In the genomic region with DNA sequence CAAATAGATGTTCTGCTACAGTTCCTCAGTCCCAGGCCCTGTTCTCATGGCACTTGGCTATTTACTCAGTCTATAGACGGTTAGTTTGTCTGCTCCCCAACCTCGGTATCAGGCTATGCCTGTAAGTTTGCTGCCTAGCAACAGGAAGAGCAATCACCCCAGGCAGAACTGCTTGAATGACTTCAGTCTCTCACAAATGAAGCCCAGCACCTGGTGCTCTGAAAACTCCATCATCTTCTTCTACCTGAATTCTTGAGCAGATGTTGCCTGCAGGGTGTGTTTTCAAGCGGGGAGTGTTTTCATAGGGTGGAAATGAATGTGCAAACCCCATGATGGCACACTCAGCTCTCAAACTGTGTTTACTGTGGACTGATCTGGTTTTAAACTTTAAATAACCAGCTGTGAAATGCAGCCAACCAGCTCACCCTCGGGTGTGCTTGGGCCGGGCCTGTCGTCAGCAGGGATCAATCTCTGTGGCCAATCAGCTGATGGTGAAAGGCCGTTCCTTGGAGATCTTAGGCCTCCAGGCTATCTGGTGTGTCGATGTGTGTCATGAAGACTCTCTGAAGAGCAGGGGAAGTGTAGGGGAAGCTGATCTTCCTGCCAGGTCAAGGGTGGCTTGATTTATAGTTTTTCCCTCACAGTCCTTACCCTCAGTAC, we compare ENCODE assay signal across 12 mouse cellular contexts.
A peak's percentile ranks its signal among the peaks of the same experiment; 100 is the strongest.
DNase-seq lines count a peak whose midpoint lies in the region; ATAC-seq and TF ChIP-seq lines count a peak whose summit lies in the region.
"Had no signal": no experiment of that assay in that cellular context is flagged by ENCODE, and none has a peak within 500 bp of the region (broad histone marks: within the 10 kb centered on the region; RNA-seq: fewer than 3 reads in every experiment).

No protein-coding gene starts in this region.

- peaks cover 4% of the 10 kb centered on the region for H3K9me3 ChIP-seq in heart, embryonic 16.5 days (replicated peaks; ENCODE audit: control insufficient read depth, low read length)
- no peaks in the 10 kb centered on the region for H3K9me3 ChIP-seq in liver, embryonic 15.5 days (replicated peaks)
- H3K9me3 ChIP-seq: lung, embryonic 15.5 days had no signal

- H3K4me2 ChIP-seq in heart, embryonic 16.5 days (ENCODE audit: low read depth, low read length), result no peak overlapping the region
- H3K4me2 ChIP-seq in liver, embryonic 15.5 days, result no peak overlapping the region
- H3K4me2 ChIP-seq: lung, embryonic 15.5 days had no signal

- H3K27me3 ChIP-seq in heart, embryonic 16.5 days (ENCODE audit: control insufficient read depth, insufficient read depth, low read length), result no peaks in the 10 kb centered on the region
- no peaks in the 10 kb centered on the region for H3K27me3 ChIP-seq in heart, adult 2 months (ENCODE audit: control insufficient read depth, insufficient read depth, low read length)
- no peaks in the 10 kb centered on the region for H3K27me3 ChIP-seq in liver, embryonic 15.5 days
- H3K27me3 ChIP-seq: CH12.LX; lung, embryonic 15.5 days had no signal

- no peak overlapping the region for H3K4me3 ChIP-seq in heart, embryonic 16.5 days (ENCODE audit: low read length)
- no peak overlapping the region for H3K4me3 ChIP-seq in heart, adult 2 months
- H3K4me3 ChIP-seq in liver, embryonic 15.5 days (replicated peaks), result no peak overlapping the region
- H3K4me3 ChIP-seq: lung, embryonic 15.5 days had no signal

- intact Hi-C loops in heart, adult 2 months (cut with DNase I), result no loop called here

- no peak for ATAC-seq in heart, embryonic 16.5 days (replicated peaks; ENCODE audit: extremely low read depth, insufficient read depth, low FRiP score)
- peak; percentile 31 for ATAC-seq in erythroblast, adult 5-6 weeks (replicated peaks; ENCODE audit: low FRiP score, poor library complexity, severe bottlenecking)
- ATAC-seq in liver, embryonic 15.5 days (ENCODE audit: insufficient read depth), result no peak

- H3K79me2 ChIP-seq in heart, adult 2 months (replicated peaks; ENCODE audit: control insufficient read depth, insufficient read depth, low read length), result no peaks in the 10 kb centered on the region

- H3K9ac ChIP-seq in heart, embryonic 16.5 days (ENCODE audit: low read length), result no peak overlapping the region
- no peak overlapping the region for H3K9ac ChIP-seq in heart, adult 2 months (ENCODE audit: low read depth, low read length)
- H3K9ac ChIP-seq in liver, embryonic 15.5 days, result peak overlapping the region; percentile 28; the same call in 1 of the 2 replicates
- H3K9ac ChIP-seq: lung, embryonic 15.5 days had no signal

- WGBS in heart, embryonic 16.5 days, result 25% methylated on average over 8 of the region's 8 CpGs
- WGBS in heart, adult 2 months, result 31% methylated on average over 8 of the region's 8 CpGs
- 17% methylated on average over 8 of the region's 8 CpGs for WGBS in liver, embryonic 15.5 days (ENCODE audit: insufficient replicate concordance)

- H3K4me1 ChIP-seq in heart, embryonic 16.5 days (ENCODE audit: control insufficient read depth, insufficient read depth, low read length), result peaks cover 39% of the 10 kb centered on the region
- H3K4me1 ChIP-seq in heart, adult 2 months (ENCODE audit: control insufficient read depth, insufficient read depth, low read length), result peaks cover 11% of the 10 kb centered on the region
- peaks cover 53% of the 10 kb centered on the region for H3K4me1 ChIP-seq in liver, embryonic 15.5 days (replicated peaks)

- TF ChIP-seq CTCF in heart, adult 2 months (IDR thresholded peaks at IDR 0.05), result no peak

- H3K36me3 ChIP-seq in heart, embryonic 16.5 days (ENCODE audit: control insufficient read depth, insufficient read depth), result no peaks in the 10 kb centered on the region
- H3K36me3 ChIP-seq in heart, adult 2 months (ENCODE audit: control insufficient read depth, insufficient read depth, low read length), result no peaks in the 10 kb centered on the region
- no peaks in the 10 kb centered on the region for H3K36me3 ChIP-seq in liver, embryonic 15.5 days (replicated peaks)
- H3K36me3 ChIP-seq: lung, embryonic 15.5 days had no signal

- no peak for TF ChIP-seq EP300 in heart, adult 2 months (IDR thresholded peaks at IDR 0.05; ENCODE audit: insufficient read depth, low read depth, low read length)

- no peak for TF ChIP-seq POLR2A in heart, adult 2 months (IDR thresholded peaks at IDR 0.05; ENCODE audit: insufficient read depth, low read depth, low read length)

- no peak for DNase-seq in heart, adult 2 months
- DNase-seq in 3T3-L1 (ENCODE audit: low read depth, low spot score), result peak; percentile 50
- no peak for DNase-seq in left cerebral cortex, adult 8-10 months (ENCODE audit: low spot score in 2 of 2)
- no peak for DNase-seq in yolk sac, embryonic 10.5 days (ENCODE audit: low spot score)
- DNase-seq in testis, postnatal 14 days (ENCODE audit: low spot score), result no peak
- DNase-seq: adrenal gland, adult 2 months; thymus, postnatal 14 days had no signal

- peak overlapping the region; percentile 11; the same call in 1 of the 2 replicates for H3K27ac ChIP-seq in heart, embryonic 16.5 days (ENCODE audit: low read length)
- H3K27ac ChIP-seq in heart, adult 2 months, result no peak overlapping the region
- H3K27ac ChIP-seq in liver, embryonic 15.5 days (replicated peaks), result peak overlapping the region; percentile 79
- H3K27ac ChIP-seq: lung, embryonic 15.5 days had no signal
